Mouse (Mus musculus): ENCODE measurements at regions not wholly inside any gene's neighbourhood (a gene's known extent, or its start where the extent isn't known, plus 50 kb on each side); places are given as distances from the start of the nearest gene placed in this dataset.
A peak's percentile ranks its signal among the peaks of the same experiment; 100 is the strongest.
"Not testable (repeated sequence)": the region's sequence is repeated elsewhere in the genome, so short reads cannot be mapped to it uniquely, and the experiment has no call there.

DNA sequence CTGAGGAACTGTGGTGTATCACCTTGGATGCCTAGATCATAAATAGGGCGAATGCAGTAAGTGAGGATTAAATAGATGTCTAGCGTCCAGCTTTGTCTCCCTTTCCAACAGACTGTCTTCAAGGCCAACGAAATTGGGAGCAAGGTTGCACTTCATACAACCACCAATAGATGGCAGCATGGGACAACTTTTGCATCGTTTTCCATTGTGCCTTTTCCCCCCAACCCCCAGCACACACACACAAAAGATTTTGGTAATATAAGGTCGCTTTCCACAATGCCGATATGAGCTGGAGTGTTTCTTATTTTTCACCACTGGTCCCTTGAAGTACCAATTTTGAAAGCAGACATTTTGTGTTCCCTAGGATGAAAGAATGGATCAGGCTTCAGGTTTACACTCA is 304.7 kb downstream of the BC048507 start:
- peak; percentile 44 for DNase-seq (ENCODE audit: low read depth, low spot score)

DNA sequence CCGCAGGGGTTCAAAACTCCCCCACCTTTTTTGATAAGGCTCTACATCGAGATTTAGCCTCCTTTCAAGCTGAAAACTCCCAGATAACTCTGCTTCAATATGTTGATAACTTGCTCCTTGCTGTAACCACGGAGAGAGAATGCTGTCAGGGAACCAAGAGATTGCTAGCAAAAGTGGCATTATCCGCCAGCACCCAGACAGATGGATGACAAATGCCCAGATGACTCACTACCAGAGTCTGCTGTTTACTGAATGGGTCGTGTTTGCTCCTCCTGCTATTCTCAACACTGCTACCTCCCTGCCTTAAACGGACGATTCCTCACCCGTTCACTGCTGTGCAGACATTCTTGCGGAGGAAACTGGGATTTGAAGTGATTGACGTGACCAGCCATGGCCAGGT is 310.3 kb downstream of the BC048507 start:
- DNase-seq (ENCODE audit: low read depth, low spot score): not testable (repeated sequence)
